Mouse (Mus musculus) E14TG2a.4 (cell line): ENCODE measurements at regions not wholly inside any gene's neighbourhood (a gene's known extent, or its start where the extent isn't known, plus 50 kb on each side); places are given as distances from the start of the nearest gene placed in this dataset.

Source experiments
- H3K27me3 ChIP-seq: 2 replicates; pipeline ENCODE4 v1.6.1; 2014; ENCODE audit warnings: low read length, control low read depth; ENCODE audit not compliant: insufficient read depth
- H3K36me3 ChIP-seq: 2 replicates; pipeline ENCODE4 v1.6.1; 2014; ENCODE audit warnings: low read length, control low read depth; ENCODE audit not compliant: insufficient read depth
- H3K4me1 ChIP-seq: replicated peaks from 2 replicates; pipeline ENCODE4 v1.6.1; 2014; ENCODE audit warnings: low read depth, low read length, control low read depth
- H3K4me3 ChIP-seq: replicated peaks from 2 replicates; pipeline ENCODE4 v1.5.1; 2014; ENCODE audit warnings: mild to moderate bottlenecking, low read length
- H3K9me3 ChIP-seq: 2 replicates; pipeline ENCODE4 v1.6.1; 2014; ENCODE audit warnings: low read length, control low read depth
- CTCF ChIP-seq: conservative IDR thresholded peaks from 2 replicates; pipeline ENCODE4 v1.5.1; 2014; ENCODE audit warnings: low read length
- NANOG ChIP-seq: IDR thresholded peaks from 2 replicates; pipeline ENCODE4 v1.6.1; 2014; ENCODE audit warnings: borderline replicate concordance, low read length, mixed read lengths
- POU5F1 ChIP-seq: IDR thresholded peaks from 2 replicates; pipeline ENCODE4 v1.6.1; 2014; ENCODE audit warnings: low read length, borderline replicate concordance

- H3K36me3 ChIP-seq = no peaks in the 10 kb centered on the region
- H3K4me1 ChIP-seq = no peaks in the 10 kb centered on the region
- H3K9me3 ChIP-seq = peaks cover 13% of the 10 kb centered on the region; the same call in 1 of the 2 replicates
- TF ChIP-seq NANOG = no peak
- H3K4me3 ChIP-seq = no peak overlapping the region
- no peaks in the 10 kb centered on the region for H3K27me3 ChIP-seq
Observed at GRCm38 (mm10) chr16:46250943-46251342, 96.1 kb upstream of the Gm4737 start.

- Histone ChIP-seq H3K27me3 (no peaks in the 10 kb centered on the region), H3K9me3 (peaks cover 12% of the 10 kb centered on the region), H3K4me3 (no peak overlapping the region), H3K36me3 (no peaks in the 10 kb centered on the region), H3K4me1 (no peaks in the 10 kb centered on the region)
- TF ChIP-seq NANOG (no peak), POU5F1 (no peak), CTCF (no peak)
Observed at GRCm38 (mm10) chr16:46245598-46245997, 90.7 kb upstream of the Gm4737 start.

- Histone ChIP-seq H3K9me3 (no peaks in the 10 kb centered on the region), H3K36me3 (no peaks in the 10 kb centered on the region), H3K4me3 (no peak overlapping the region), H3K4me1 (no peaks in the 10 kb centered on the region), H3K27me3 (no peaks in the 10 kb centered on the region)
- no peak for TF ChIP-seq CTCF
Observed at GRCm38 (mm10) chr16:46228744-46229143, 73.9 kb upstream of the Gm4737 start.

- Histone ChIP-seq H3K27me3 (no peaks in the 10 kb centered on the region), H3K9me3 (no peaks in the 10 kb centered on the region), H3K36me3 (no peaks in the 10 kb centered on the region), H3K4me1 (no peaks in the 10 kb centered on the region), H3K4me3 (peak overlapping the region; percentile 41; the same call in 1 of the 2 replicates)
- no peak for TF ChIP-seq POU5F1
- no peak for TF ChIP-seq CTCF
- no peak for TF ChIP-seq NANOG
Observed at GRCm38 (mm10) chr16:46223084-46223600, 68.3 kb upstream of the Gm4737 start.

GRCm38 (mm10) chr16:46212504-46212903 lies 57.6 kb upstream of the Gm4737 start:
- H3K9me3 ChIP-seq = no peaks in the 10 kb centered on the region

GRCm38 (mm10) chr16:46211914-46212313 lies 57.0 kb upstream of the Gm4737 start:
- TF ChIP-seq POU5F1 (no peak), NANOG (no peak), CTCF (no peak)

More at GRCm38 (mm10) chr16:46212504-46212903, 57.6 kb upstream of the Gm4737 start:
- Histone ChIP-seq H3K4me3 (no peak overlapping the region), H3K4me1 (no peaks in the 10 kb centered on the region), H3K27me3 (no peaks in the 10 kb centered on the region), H3K36me3 (no peaks in the 10 kb centered on the region)
- TF ChIP-seq POU5F1 = no peak
- no peak for TF ChIP-seq NANOG
- TF ChIP-seq CTCF = no peak

GRCm38 (mm10) chr16:46205114-46205513 lies 50.2 kb upstream of the Gm4737 start:
- TF ChIP-seq POU5F1 (no peak), CTCF (no peak), NANOG (no peak)
- Histone ChIP-seq H3K36me3 (no peaks in the 10 kb centered on the region), H3K27me3 (no peaks in the 10 kb centered on the region), H3K9me3 (no peaks in the 10 kb centered on the region), H3K4me3 (no peak overlapping the region), H3K4me1 (no peaks in the 10 kb centered on the region)

More at GRCm38 (mm10) chr16:46211914-46212313, 57.0 kb upstream of the Gm4737 start:
- Histone ChIP-seq H3K27me3 (no peaks in the 10 kb centered on the region), H3K4me1 (no peaks in the 10 kb centered on the region), H3K36me3 (no peaks in the 10 kb centered on the region), H3K9me3 (no peaks in the 10 kb centered on the region), H3K4me3 (no peak overlapping the region)
